ENCODE assay signal across 8 mouse cellular contexts in genomic region chr13:14040186-14040585, GRCm38 (mm10). TPM values are rescaled to one million over a fixed set of nuclear protein-coding genes. Genes with fewer than 3 reads are reported as not detected.
DNase-seq lines count a peak whose midpoint lies in the region; ATAC-seq lines count a peak whose summit lies in the region.

No protein-coding gene starts in this region.

- no peaks in the 10 kb centered on the region for H3K36me3 ChIP-seq in hindbrain, embryonic 15.5 days
- no peaks in the 10 kb centered on the region for H3K36me3 ChIP-seq in midbrain, embryonic 16.5 days (ENCODE audit: control insufficient read depth, insufficient read depth, low read length)

- peak overlapping the region; percentile 90 for H3K9ac ChIP-seq in hindbrain, embryonic 15.5 days
- peak overlapping the region; percentile 48; the same call in 1 of the 2 replicates for H3K9ac ChIP-seq in midbrain, embryonic 16.5 days (ENCODE audit: low read depth, low read length)

- H3K4me1 ChIP-seq in hindbrain, embryonic 15.5 days (replicated peaks), result peaks cover 21% of the 10 kb centered on the region
- peaks cover 16% of the 10 kb centered on the region for H3K4me1 ChIP-seq in midbrain, embryonic 16.5 days (ENCODE audit: control insufficient read depth, insufficient read depth, low read length)

- no peaks in the 10 kb centered on the region for H3K27me3 ChIP-seq in hindbrain, embryonic 15.5 days
- no peaks in the 10 kb centered on the region for H3K27me3 ChIP-seq in midbrain, embryonic 16.5 days (ENCODE audit: control insufficient read depth, insufficient read depth, low read depth, low read length)

- H3K9me3 ChIP-seq in hindbrain, embryonic 15.5 days, result no peaks in the 10 kb centered on the region
- H3K9me3 ChIP-seq in midbrain, embryonic 16.5 days (replicated peaks; ENCODE audit: control insufficient read depth, low read length, poor library complexity, severe bottlenecking), result no peaks in the 10 kb centered on the region

- DNase-seq in adrenal gland, adult (ENCODE audit: inconsistent age in 2 of 2, low spot score in 1 of 2), result peak; percentile 21 to 81
- DNase-seq in adrenal gland, postnatal 25 days, result no peak
- DNase-seq in thymus, postnatal 0 days (ENCODE audit: low spot score), result peak; percentile 6
- no peak for DNase-seq in thymus, postnatal 25 days
- no peak for DNase-seq in ovary, postnatal 10 days (ENCODE audit: low spot score)
- DNase-seq in right cerebral cortex, postnatal 25 days, result no peak

- ATAC-seq in hindbrain, embryonic 15.5 days (ENCODE audit: low FRiP score, low read depth), result no peak
- no peak for ATAC-seq in midbrain, embryonic 16.5 days

- 36% methylated on average over 5 of the region's 5 CpGs for WGBS in hindbrain, embryonic 15.5 days
- WGBS in midbrain, embryonic 16.5 days, result 63% methylated on average over 5 of the region's 5 CpGs

- H3K4me3 ChIP-seq in hindbrain, embryonic 15.5 days, result peak overlapping the region; percentile 87
- H3K4me3 ChIP-seq in midbrain, embryonic 16.5 days (ENCODE audit: low read depth, low read length), result peak overlapping the region; percentile 72

- H3K4me2 ChIP-seq in hindbrain, embryonic 15.5 days, result peak overlapping the region; percentile 85
- H3K4me2 ChIP-seq in midbrain, embryonic 16.5 days (ENCODE audit: low read length), result peak overlapping the region; percentile 72

- peak overlapping the region; percentile 100 for H3K27ac ChIP-seq in hindbrain, embryonic 15.5 days (replicated peaks)
- H3K27ac ChIP-seq in midbrain, embryonic 16.5 days (ENCODE audit: low read length), result 0 out of 2 replicates have a peak overlapping the region, but pooled peaks have one; percentile 28

RNA-seq across cellular contexts. Expression of gene Tbce, which starts 0.7 kb away (rescaled TPM):
- 50.3 and 63.1 TPM in 2 replicates for total RNA-seq in adrenal gland, postnatal 25 days (2021)
- polyA plus RNA-seq in thymus, postnatal 0 days (2015; fragmentation: Nextera tagmentation; extraction: Ambion mirVana), result 54.5 and 58.9 TPM in 2 replicates
- polyA plus RNA-seq in hindbrain, embryonic 15.5 days (2015; fragmentation: Nextera tagmentation; extraction: Ambion mirVana), result 101 and 102 TPM in 2 replicates
- polyA plus RNA-seq in midbrain, embryonic 16.5 days (2015; fragmentation: Nextera tagmentation; extraction: Ambion mirVana), result 106 TPM in 2 replicates

RNA-seq across cellular contexts. Expression of gene Arid4b, which starts 22.8 kb away (rescaled TPM):
- 39.6 and 49.6 TPM in 2 replicates for total RNA-seq in adrenal gland, postnatal 25 days (2021)
- polyA plus RNA-seq in thymus, postnatal 0 days (2015; fragmentation: Nextera tagmentation; extraction: Ambion mirVana), result 55.5 and 75.2 TPM in 2 replicates
- polyA plus RNA-seq in hindbrain, embryonic 15.5 days (2015; fragmentation: Nextera tagmentation; extraction: Ambion mirVana), result 62.7 and 74.7 TPM in 2 replicates
- polyA plus RNA-seq in midbrain, embryonic 16.5 days (2015; fragmentation: Nextera tagmentation; extraction: Ambion mirVana), result 80.9 and 89.7 TPM in 2 replicates

RNA-seq across cellular contexts. Expression of gene Ggps1, which starts 23.1 kb away (rescaled TPM):
- total RNA-seq in adrenal gland, postnatal 25 days (2021), result 38.0 and 40.1 TPM in 2 replicates
- polyA plus RNA-seq in thymus, postnatal 0 days (2015; fragmentation: Nextera tagmentation; extraction: Ambion mirVana), result 55.0 and 60.3 TPM in 2 replicates
- polyA plus RNA-seq in hindbrain, embryonic 15.5 days (2015; fragmentation: Nextera tagmentation; extraction: Ambion mirVana), result 71.2 and 72.3 TPM in 2 replicates
- polyA plus RNA-seq in midbrain, embryonic 16.5 days (2015; fragmentation: Nextera tagmentation; extraction: Ambion mirVana), result 80.6 and 81.0 TPM in 2 replicates

Comparison
In these comparisons a context has a peak if more than half of its experiments do, and no peak if none do; other contexts are left out.
1. DNase-seq: peak in adrenal gland, adult (2 of 2) and thymus, postnatal 0 days (single experiment); none in adrenal gland, postnatal 25 days (single experiment), thymus, postnatal 25 days (single experiment), ovary, postnatal 10 days (single experiment) and right cerebral cortex, postnatal 25 days (single experiment).